Mouse (Mus musculus): ENCODE data around the gene H2afv. TPM values are rescaled to one million over a fixed set of nuclear protein-coding genes. Genes with fewer than 3 reads are reported as not detected.
"Not testable (repeated sequence)": the region's sequence is repeated elsewhere in the genome, so short reads cannot be mapped to it uniquely, and the experiment has no call there.

H2afv gene
- total and polyA plus RNA-seq, 3 experiments, result 53.2 to 97.5 (median 77.3) TPM

GRCm38 (mm10) chr11:6420283-6420703 is 23.9 kb downstream of the H2afv start:
- H3K9me3 ChIP-seq (replicated peaks), result no peaks in the 10 kb centered on the region
- ATAC-seq (ENCODE audit: extremely low read depth, insufficient number of reproducible peaks, low FRiP score, poor library complexity, severe bottlenecking) (no peak), DNase-seq (ENCODE audit: low spot score) (no peak)
- peaks cover 73% of the 10 kb centered on the region for H3K36me3 ChIP-seq (replicated peaks)
- no peak overlapping the region for H3K4me3 ChIP-seq (ENCODE audit: low read depth, low read length)
- no peak for TF ChIP-seq CTCF (IDR thresholded peaks at IDR 0.05; ENCODE audit: low read depth, low read length)
- TF ChIP-seq POLR2AphosphoS5 (IDR thresholded peaks at IDR 0.05; ENCODE audit: insufficient replicate concordance, low read depth, low read length), result peak; percentile 9; the same call in 1 of the 2 replicates
- H3K4me1 ChIP-seq (ENCODE audit: insufficient read depth, low read depth, low read length), result peaks cover 9% of the 10 kb centered on the region
- H3K27me3 ChIP-seq (ENCODE audit: insufficient read depth, low read length), result no peaks in the 10 kb centered on the region

- ATAC-seq (ENCODE audit: extremely low read depth, insufficient number of reproducible peaks, low FRiP score, poor library complexity, severe bottlenecking); H3K4me3 ChIP-seq (ENCODE audit: low read depth, low read length); H3K27me3 ChIP-seq (ENCODE audit: insufficient read depth, low read length); DNase-seq (ENCODE audit: low spot score); H3K9me3 ChIP-seq (replicated peaks): not testable (repeated sequence)
- Histone ChIP-seq H3K4me1 (ENCODE audit: insufficient read depth, low read depth, low read length) (peaks cover 19% of the 10 kb centered on the region), H3K36me3 (replicated peaks) (peaks cover 65% of the 10 kb centered on the region)
Measured at GRCm38 (mm10) chr11:6419156-6419555, 25.1 kb downstream of the H2afv start.

- peaks cover 62% of the 10 kb centered on the region for H3K36me3 ChIP-seq (replicated peaks)
- no peaks in the 10 kb centered on the region for H3K9me3 ChIP-seq (replicated peaks)
- ATAC-seq (ENCODE audit: extremely low read depth, insufficient number of reproducible peaks, low FRiP score, poor library complexity, severe bottlenecking) (no peak), DNase-seq (ENCODE audit: low spot score) (no peak)
- H3K4me1 ChIP-seq (ENCODE audit: insufficient read depth, low read depth, low read length), result peaks cover 21% of the 10 kb centered on the region
- TF ChIP-seq GATA1 (IDR thresholded peaks at IDR 0.05; ENCODE audit: borderline replicate concordance, low read length), result no peak
- TF ChIP-seq POLR2AphosphoS5 (IDR thresholded peaks at IDR 0.05; ENCODE audit: insufficient replicate concordance, low read depth, low read length), result no peak
- TF ChIP-seq TAL1 (conservative IDR thresholded peaks at IDR 0.05; ENCODE audit: low read depth, low read length), result no peak
- no peak for TF ChIP-seq GATA2 (IDR thresholded peaks at IDR 0.05; ENCODE audit: borderline replicate concordance, low read depth, low read length)
- TF ChIP-seq CTCF (IDR thresholded peaks at IDR 0.05; ENCODE audit: low read depth, low read length), result no peak
- H3K4me3 ChIP-seq (ENCODE audit: low read depth, low read length), result peak overlapping the region; percentile 40; the same call in 1 of the 2 replicates
- no peaks in the 10 kb centered on the region for H3K27me3 ChIP-seq (ENCODE audit: insufficient read depth, low read length)
Measured at GRCm38 (mm10) chr11:6418751-6419150, 25.5 kb downstream of the H2afv start.

- H3K27me3 ChIP-seq (ENCODE audit: insufficient read depth, low read length), result no peaks in the 10 kb centered on the region
- peaks cover 49% of the 10 kb centered on the region for H3K36me3 ChIP-seq (replicated peaks)
- TF ChIP-seq POLR2AphosphoS5 (IDR thresholded peaks at IDR 0.05; ENCODE audit: insufficient replicate concordance, low read depth, low read length), result peak; percentile 13; the same call in 1 of the 2 replicates
- no peak for TF ChIP-seq GATA2 (IDR thresholded peaks at IDR 0.05; ENCODE audit: borderline replicate concordance, low read depth, low read length)
- DNase-seq (ENCODE audit: low spot score), result no peak
- no peaks in the 10 kb centered on the region for H3K9me3 ChIP-seq (replicated peaks)
- no peak for ATAC-seq (ENCODE audit: extremely low read depth, insufficient number of reproducible peaks, low FRiP score, poor library complexity, severe bottlenecking)
- H3K4me1 ChIP-seq (ENCODE audit: insufficient read depth, low read depth, low read length), result peaks cover 24% of the 10 kb centered on the region
- H3K4me3 ChIP-seq (ENCODE audit: low read depth, low read length), result peak overlapping the region; percentile 83
Measured at GRCm38 (mm10) chr11:6417490-6417889, 26.8 kb downstream of the H2afv start.

DNA sequence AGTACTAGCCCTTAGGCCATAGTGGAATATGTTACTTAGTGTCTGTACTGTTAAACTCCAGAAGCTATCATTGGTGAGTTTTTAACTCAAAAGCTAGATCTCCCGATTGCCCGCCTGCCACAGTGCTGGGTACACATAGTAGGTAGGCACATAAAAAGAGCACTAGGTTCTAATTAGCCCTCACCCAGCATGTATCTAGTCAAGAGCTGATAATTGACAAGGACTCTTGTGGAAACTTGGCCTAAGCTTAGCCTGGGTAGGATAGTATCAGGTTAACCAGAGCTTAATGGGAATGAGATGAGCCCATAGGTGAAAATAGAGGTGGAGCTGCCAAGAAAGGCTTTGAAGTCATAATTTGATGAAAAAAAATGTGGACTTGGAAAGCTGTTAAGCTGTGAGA is 27.2 kb downstream of the H2afv start:
- peak overlapping the region; percentile 83 for H3K4me3 ChIP-seq (ENCODE audit: low read depth, low read length)
- no peaks in the 10 kb centered on the region for H3K27me3 ChIP-seq (ENCODE audit: insufficient read depth, low read length)
- no peaks in the 10 kb centered on the region for H3K9me3 ChIP-seq (replicated peaks)
- DNase-seq (ENCODE audit: low spot score) (no peak), ATAC-seq (ENCODE audit: extremely low read depth, insufficient number of reproducible peaks, low FRiP score, poor library complexity, severe bottlenecking) (no peak)
- TF ChIP-seq GATA1 (IDR thresholded peaks at IDR 0.05; ENCODE audit: borderline replicate concordance, low read length) (no peak), POLR2AphosphoS5 (IDR thresholded peaks at IDR 0.05; ENCODE audit: insufficient replicate concordance, low read depth, low read length) (peak; percentile 65; the same call in 1 of the 2 replicates)
- H3K36me3 ChIP-seq (replicated peaks), result peaks cover 45% of the 10 kb centered on the region
- peaks cover 27% of the 10 kb centered on the region for H3K4me1 ChIP-seq (ENCODE audit: insufficient read depth, low read depth, low read length)

DNA sequence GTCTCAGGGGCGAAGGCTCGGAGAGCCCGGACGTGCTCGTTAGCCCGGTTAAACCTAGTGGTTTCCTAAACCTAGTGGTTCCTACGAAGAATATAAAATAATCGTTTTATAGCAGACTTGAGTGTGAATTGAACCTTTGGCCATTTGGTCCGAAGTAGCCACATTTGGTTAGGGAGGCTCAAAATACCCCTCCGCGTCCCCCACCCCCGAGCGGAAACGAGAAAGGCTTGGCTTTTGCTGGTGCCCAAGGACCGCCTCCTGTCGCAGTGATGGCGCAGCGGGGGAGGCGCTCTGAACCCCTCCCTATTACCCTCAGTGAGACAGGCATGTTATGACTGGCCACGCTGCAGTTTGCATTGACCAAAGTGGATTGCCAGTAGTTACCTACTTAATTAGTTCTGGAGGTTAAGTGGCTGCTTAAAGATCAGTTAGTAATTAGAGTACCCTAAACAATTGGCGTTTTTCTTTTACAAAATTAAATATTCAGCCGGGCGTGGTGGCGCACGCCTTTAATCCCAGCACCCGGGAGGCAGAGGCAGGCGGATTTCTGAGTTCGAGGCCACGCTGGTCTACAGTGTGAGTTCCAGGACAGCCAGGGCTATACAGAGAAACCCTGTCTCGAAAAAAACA is 27.7 kb downstream of the H2afv start:
- Histone ChIP-seq H3K9me3 (replicated peaks) (no peaks in the 10 kb centered on the region), H3K4me3 (ENCODE audit: low read depth, low read length) (peak overlapping the region; percentile 83), H3K36me3 (replicated peaks) (peaks cover 40% of the 10 kb centered on the region), H3K4me1 (ENCODE audit: insufficient read depth, low read depth, low read length) (peaks cover 33% of the 10 kb centered on the region), H3K27me3 (ENCODE audit: insufficient read depth, low read length) (no peaks in the 10 kb centered on the region)
- peak; percentile 27; the same call in 1 of the 2 replicates for TF ChIP-seq POLR2AphosphoS5 (IDR thresholded peaks at IDR 0.05; ENCODE audit: insufficient replicate concordance, low read depth, low read length)
- TF ChIP-seq GATA1 (IDR thresholded peaks at IDR 0.05; ENCODE audit: borderline replicate concordance, low read length), result no peak
- peak; percentile 75 for DNase-seq (ENCODE audit: low spot score)
- no peak; the same call in 1 of the 2 replicates for ATAC-seq (ENCODE audit: extremely low read depth, insufficient number of reproducible peaks, low FRiP score, poor library complexity, severe bottlenecking)

DNA sequence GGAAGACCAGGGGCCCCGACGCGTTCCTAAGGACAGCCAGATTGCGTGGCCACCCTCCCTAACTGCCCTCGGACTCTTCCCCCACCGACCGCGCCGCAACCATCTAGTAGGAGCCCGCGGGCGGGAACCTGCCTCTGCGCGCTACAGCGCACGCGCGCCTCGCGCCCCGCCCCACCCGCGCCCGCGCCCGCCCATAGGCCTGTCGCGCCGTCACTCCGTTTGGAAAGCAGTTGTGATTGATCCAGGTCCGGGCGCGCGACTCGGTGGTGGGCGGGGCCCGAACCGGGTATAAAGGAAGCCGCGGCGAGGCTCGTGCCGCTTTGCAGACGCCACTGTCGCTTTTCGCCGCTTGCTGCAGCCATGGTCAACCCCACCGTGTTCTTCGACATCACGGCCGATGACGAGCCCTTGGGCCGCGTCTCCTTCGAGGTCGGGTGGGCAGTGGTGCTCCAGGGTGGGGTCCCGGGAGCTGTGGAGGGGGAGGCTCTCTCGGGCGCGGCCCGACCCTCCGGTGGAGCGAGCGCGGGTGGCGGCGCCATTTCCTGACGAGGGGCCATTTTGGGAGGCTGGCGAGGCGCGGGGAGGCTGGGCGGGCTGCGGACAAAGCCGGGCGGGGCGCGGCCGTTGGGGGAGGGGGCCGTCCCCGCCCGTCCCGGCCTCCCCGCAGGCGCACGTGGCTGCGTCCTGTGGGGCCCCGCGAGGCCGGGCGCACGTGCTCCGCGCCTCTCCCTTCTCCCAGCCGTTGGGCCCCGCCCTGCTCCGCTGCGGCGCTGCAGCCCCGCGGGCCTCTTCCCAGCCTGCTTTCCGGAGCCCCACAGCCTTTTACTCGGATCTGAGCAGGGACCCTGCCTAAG is 28.5 kb downstream of the H2afv start:
- peak; percentile 59 for ATAC-seq (ENCODE audit: extremely low read depth, insufficient number of reproducible peaks, low FRiP score, poor library complexity, severe bottlenecking)
- H3K27me3 ChIP-seq (ENCODE audit: insufficient read depth, low read length), result no peaks in the 10 kb centered on the region

More for the DNA sequence above, 28.5 kb downstream of the H2afv start:
- peak overlapping the region; percentile 83 for H3K4me3 ChIP-seq (ENCODE audit: low read depth, low read length)
- no peak for TF ChIP-seq CTCF (IDR thresholded peaks at IDR 0.05; ENCODE audit: low read depth, low read length)
- no peak for TF ChIP-seq GATA2 (IDR thresholded peaks at IDR 0.05; ENCODE audit: borderline replicate concordance, low read depth, low read length)
- TF ChIP-seq GATA1 (IDR thresholded peaks at IDR 0.05; ENCODE audit: borderline replicate concordance, low read length), result no peak
- TF ChIP-seq TAL1 (conservative IDR thresholded peaks at IDR 0.05; ENCODE audit: low read depth, low read length), result no peak
- TF ChIP-seq POLR2AphosphoS5 (IDR thresholded peaks at IDR 0.05; ENCODE audit: insufficient replicate concordance, low read depth, low read length), result no peak; the same call in 1 of the 2 replicates
- H3K9me3 ChIP-seq (replicated peaks), result no peaks in the 10 kb centered on the region
- peaks cover 36% of the 10 kb centered on the region for H3K36me3 ChIP-seq (replicated peaks)
- peaks cover 36% of the 10 kb centered on the region for H3K4me1 ChIP-seq (ENCODE audit: insufficient read depth, low read depth, low read length)
- DNase-seq (ENCODE audit: low spot score), result peak; percentile 97

Data from G1E (cell line).